Mouse (Mus musculus) thymus, adult 2 months (tissue): ENCODE data around the gene Hacd1. TPM values are rescaled to one million over a fixed set of nuclear protein-coding genes. Genes with fewer than 3 reads are reported as not detected.

ENCODE experiments used
- DNase-seq: peaks from one replicate; pipeline ENCODE4 v3.0.0; 2021
- H3K27ac ChIP-seq: fragments of 200-500 bp; 2 replicates; pipeline ENCODE4 v1.5.1; 2012; ENCODE audit warnings: low read length, control low read depth; ENCODE audit not compliant: control insufficient read depth, insufficient read depth
- H3K27me3 ChIP-seq: fragments of 200-500 bp; 2 replicates; pipeline ENCODE4 v1.6.1; 2012; ENCODE audit warnings: mild to moderate bottlenecking, low read length, moderate library complexity, mixed read lengths; ENCODE audit not compliant: control insufficient read depth, insufficient read depth
- H3K36me3 ChIP-seq: fragments of 200-500 bp; 2 replicates; pipeline ENCODE4 v1.6.1; 2012; ENCODE audit warnings: mild to moderate bottlenecking, low read length, moderate library complexity; ENCODE audit not compliant: control insufficient read depth, insufficient read depth
- H3K4me1 ChIP-seq: fragments of 200-500 bp; replicated peaks from 2 replicates; pipeline ENCODE4 v1.6.1; 2012; ENCODE audit warnings: low read length; ENCODE audit not compliant: control insufficient read depth, insufficient read depth
- H3K4me3 ChIP-seq: fragments of 200-500 bp; 2 replicates; pipeline ENCODE4 v1.5.1; 2012; ENCODE audit warnings: mild to moderate bottlenecking, low read length, control low read depth, moderate library complexity; ENCODE audit not compliant: control insufficient read depth, insufficient read depth
- CTCF ChIP-seq: fragments of 200-500 bp; IDR thresholded peaks from 2 replicates; pipeline ENCODE4 v1.5.1; 2012; ENCODE audit warnings: mild to moderate bottlenecking, control low read depth, low read length, moderate library complexity, borderline replicate concordance; ENCODE audit not compliant: control insufficient read depth, poor library complexity, insufficient read depth; ENCODE audit errors: extremely low read depth
- POLR2A ChIP-seq: fragments of 200-500 bp; IDR thresholded peaks from 2 replicates; pipeline ENCODE4 v1.6.1; 2012; ENCODE audit warnings: mild to moderate bottlenecking, low read length, control low read depth, moderate library complexity; ENCODE audit not compliant: control insufficient read depth, poor library complexity, insufficient read depth; ENCODE audit errors: extremely low read depth
- WGBS: fragments of 180-500 bp; shearing (Covaris S2); methylation state at CpG from one replicate; pipeline ENCODE4 v1.1.7; 2018; 5-methylcytosine and 5-hydroxymethylcytosine counted together
- polyA plus RNA-seq: library from polyadenylated mRNA; depleted of rRNA; stranded (reverse); fragments of >200 nt; gene quantifications from 2 replicates; pipeline ENCODE4 v1.2.3, GENCODE M21; 2012

The Hacd1 gene
- polyA plus RNA-seq, 1 experiment: 20.7 TPM

DNA sequence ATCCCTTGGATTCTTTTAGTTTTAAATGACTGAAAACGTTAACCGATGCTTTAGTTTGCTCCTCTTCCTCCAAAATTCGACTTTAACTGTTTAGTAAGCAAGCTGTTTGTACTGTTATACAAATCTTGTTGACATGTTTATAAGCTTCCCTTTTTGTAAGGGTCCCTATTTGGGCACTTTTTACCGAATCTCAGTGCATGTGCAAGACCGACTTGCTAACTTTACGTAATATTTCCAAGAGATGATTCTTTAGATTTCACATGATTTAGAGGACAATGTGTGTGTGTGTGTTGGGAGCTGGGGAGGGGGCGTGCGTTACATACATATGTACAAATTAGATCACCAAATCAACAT, 17.1 kb upstream of the Hacd1 start:
- TF ChIP-seq CTCF (no peak), POLR2A (no peak)
- H3K36me3 ChIP-seq: no peaks in the 10 kb centered on the region
- no peak overlapping the region for H3K4me3 ChIP-seq
- WGBS: 18% methylated on average over 8 of the region's 8 CpGs
- no peak overlapping the region; the same call in 1 of the 2 replicates for H3K27ac ChIP-seq
- H3K4me1 ChIP-seq: peaks cover 2% of the 10 kb centered on the region; the same call in 1 of the 2 replicates
- DNase-seq: no peak
- H3K27me3 ChIP-seq: no peaks in the 10 kb centered on the region

DNA sequence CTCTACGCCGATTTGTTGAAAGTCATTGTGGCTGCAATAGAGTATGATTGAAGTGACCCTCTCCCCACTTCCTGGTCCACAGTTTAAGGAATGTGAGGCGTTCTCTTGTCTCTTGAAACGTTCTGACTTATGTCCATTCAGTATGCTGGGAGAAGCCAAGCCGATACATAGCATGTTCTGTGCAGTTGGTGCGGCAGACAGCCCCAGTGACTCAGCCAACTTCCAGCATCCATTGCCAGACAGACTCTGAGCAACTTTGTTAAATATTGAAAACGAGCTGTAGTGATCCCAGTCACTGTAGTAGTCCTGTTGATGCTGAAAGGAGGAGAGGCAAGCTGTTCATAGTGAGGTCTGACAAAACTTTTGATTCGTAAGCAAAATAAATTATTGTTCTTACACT, 14.5 kb upstream of the Hacd1 start:
- H3K36me3 ChIP-seq: no peaks in the 10 kb centered on the region
- DNase-seq: no peak
- WGBS: 90% methylated on average over 8 of the region's 8 CpGs
- H3K4me1 ChIP-seq: peaks cover 2% of the 10 kb centered on the region; the same call in 1 of the 2 replicates
- TF ChIP-seq CTCF: no peak
- no peak for TF ChIP-seq POLR2A
- no peak overlapping the region for H3K4me3 ChIP-seq
- H3K27ac ChIP-seq: no peak overlapping the region
- no peaks in the 10 kb centered on the region for H3K27me3 ChIP-seq

DNA sequence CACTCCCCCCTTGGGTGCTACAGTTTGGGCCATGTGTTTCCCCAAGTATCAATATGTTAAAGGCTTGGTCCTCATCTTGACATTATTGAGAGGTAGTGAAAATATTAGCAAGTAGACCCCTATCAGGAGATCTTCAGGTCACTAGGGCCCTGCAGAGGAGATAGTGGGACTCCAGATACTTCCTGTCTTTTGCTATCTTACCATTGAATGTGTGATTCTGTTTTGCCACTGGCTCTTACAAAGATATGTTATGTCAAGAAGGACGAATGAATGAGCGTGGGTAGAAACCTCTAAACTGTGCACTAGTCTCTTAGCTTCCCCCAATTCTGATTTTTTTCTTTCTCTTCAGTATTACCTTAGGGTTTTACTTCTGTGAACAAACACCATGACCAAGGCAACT, 13.1 kb upstream of the Hacd1 start:
- WGBS: 90% methylated on average over 2 of the region's 2 CpGs
- H3K4me3 ChIP-seq: no peak overlapping the region
- H3K27ac ChIP-seq: no peak overlapping the region
- no peaks in the 10 kb centered on the region for H3K36me3 ChIP-seq
- no peak for DNase-seq
- H3K4me1 ChIP-seq: no peaks in the 10 kb centered on the region
- H3K27me3 ChIP-seq: no peaks in the 10 kb centered on the region
- TF ChIP-seq CTCF (no peak), POLR2A (no peak)

DNA sequence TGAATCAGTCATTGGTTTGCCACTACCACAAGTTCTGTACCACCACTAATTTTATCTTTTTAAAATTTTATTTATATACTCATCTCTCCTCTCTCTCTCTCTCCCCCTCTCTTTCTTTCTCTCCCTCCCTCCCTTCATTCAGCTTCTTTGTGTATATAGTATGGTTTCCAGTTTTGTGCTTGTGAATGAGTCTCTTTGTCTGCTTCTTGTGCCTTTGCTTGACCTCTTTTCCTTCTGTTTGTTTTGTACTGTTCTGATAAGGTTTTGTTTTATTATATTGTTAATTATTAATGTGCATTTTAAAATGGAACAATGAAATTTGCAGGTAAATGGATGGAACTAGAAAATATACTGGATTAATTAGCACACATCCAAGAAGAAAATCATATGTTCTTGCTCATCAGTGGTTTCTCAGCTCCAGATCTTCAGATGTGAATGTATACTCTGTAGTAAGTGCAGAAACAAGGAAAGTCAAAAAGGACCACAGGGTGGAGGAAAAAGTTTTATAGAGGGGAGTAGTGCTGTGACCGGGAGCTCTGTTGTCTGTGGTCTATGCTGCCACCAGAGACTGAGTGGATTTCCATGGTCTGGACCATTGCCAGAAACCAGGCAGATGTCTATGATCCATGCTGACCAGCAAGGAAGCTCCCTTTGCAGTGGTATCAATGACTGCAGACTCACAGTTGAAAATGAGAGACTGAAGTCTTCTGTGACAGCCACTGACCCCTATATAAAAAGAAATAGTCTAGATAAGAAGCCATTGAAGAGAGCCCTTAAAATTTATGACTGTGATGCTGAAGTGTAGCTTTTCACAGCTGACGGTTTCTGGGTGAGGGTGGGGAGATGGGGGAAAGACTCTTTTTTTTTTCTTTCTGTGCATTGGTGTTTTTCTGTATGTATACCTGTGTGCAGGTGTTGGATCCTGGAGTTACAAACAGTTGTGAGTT, 10.0 kb upstream of the Hacd1 start:
- 70% methylated on average over 2 of the region's 2 CpGs for WGBS
- no peak for DNase-seq
- no peak overlapping the region for H3K4me3 ChIP-seq
- no peaks in the 10 kb centered on the region for H3K27me3 ChIP-seq
- H3K4me1 ChIP-seq: no peaks in the 10 kb centered on the region
- TF ChIP-seq CTCF (no peak), POLR2A (no peak)
- H3K36me3 ChIP-seq: no peaks in the 10 kb centered on the region
- H3K27ac ChIP-seq: no peak overlapping the region

DNA sequence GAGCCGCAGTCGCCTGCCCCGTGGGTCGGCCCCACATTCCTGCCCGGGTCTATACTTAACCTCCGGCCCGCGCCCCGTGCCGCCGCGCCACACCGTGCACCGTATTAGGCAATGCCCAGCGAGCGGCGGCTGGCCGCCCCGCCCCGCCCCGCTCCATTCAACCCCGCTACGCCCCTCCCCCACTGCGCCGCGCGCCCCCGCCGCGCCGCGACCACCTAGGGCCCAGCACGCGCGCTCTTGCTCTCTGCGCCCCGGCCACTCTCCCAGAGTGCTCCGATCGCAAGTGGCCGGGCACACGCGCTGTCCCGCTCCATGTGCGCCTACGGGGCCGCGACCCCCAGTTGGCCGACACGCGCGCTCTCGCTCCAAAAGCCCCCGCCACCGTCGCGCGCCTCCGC, 768 bp downstream of the Hacd1 start:
- H3K4me1 ChIP-seq: peaks cover 13% of the 10 kb centered on the region
- WGBS: 1% methylated on average over 55 of the region's 58 CpGs
- no peaks in the 10 kb centered on the region for H3K36me3 ChIP-seq
- H3K27me3 ChIP-seq: no peaks in the 10 kb centered on the region
- no peak overlapping the region for H3K27ac ChIP-seq
- no peak for DNase-seq
- TF ChIP-seq POLR2A (no peak), CTCF (no peak)
- peak overlapping the region; percentile 79 for H3K4me3 ChIP-seq

DNA sequence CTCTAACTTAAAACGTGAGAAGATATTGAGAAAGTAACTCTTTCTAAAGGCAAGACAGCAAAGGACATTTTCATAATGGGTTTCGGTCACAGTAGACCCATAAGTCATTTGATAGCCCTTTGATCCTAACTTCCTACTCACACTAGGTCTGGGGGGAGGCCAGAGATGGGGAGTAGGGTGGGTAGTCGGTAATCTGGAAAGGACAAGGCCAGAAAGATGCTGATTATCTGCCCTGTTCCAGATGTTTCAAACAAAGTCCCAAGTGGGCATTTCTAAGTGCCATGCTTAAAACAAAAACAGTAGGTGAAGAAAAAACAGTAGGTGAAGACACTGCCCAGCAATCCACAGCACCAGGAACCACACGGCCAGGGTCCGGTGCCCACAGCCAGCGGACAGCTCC, 1.2 kb downstream of the Hacd1 start:
- H3K4me1 ChIP-seq: peaks cover 13% of the 10 kb centered on the region
- H3K4me3 ChIP-seq: peak overlapping the region; percentile 79
- 13% methylated on average over 6 of the region's 6 CpGs for WGBS
- H3K27me3 ChIP-seq: no peaks in the 10 kb centered on the region
- TF ChIP-seq CTCF (no peak), POLR2A (no peak)
- DNase-seq: no peak
- H3K36me3 ChIP-seq: no peaks in the 10 kb centered on the region
- no peak overlapping the region for H3K27ac ChIP-seq

DNA sequence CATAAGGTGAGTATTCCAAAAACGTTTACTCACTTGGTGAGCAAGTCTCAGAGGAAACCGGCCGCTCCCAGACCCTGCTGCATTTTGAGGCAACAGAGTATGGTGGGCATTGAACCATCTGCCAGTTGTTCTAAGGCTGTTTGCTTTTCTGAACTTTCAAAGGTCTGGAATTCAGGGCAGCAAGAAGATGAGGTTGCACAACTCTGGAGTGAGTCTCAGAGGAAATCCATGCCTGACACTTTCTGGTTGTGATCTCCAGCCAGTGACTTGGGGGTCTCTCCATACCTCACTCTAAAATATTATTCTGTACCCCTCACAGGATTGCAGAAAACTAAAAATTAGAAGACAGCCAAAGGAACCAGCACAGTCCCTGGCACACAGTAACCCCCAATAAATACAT, 1.8 kb downstream of the Hacd1 start:
- 77% methylated on average over 3 of the region's 3 CpGs for WGBS
- Histone ChIP-seq H3K4me3 (no peak overlapping the region), H3K36me3 (no peaks in the 10 kb centered on the region), H3K27me3 (no peaks in the 10 kb centered on the region), H3K4me1 (peaks cover 13% of the 10 kb centered on the region), H3K27ac (no peak overlapping the region)
- DNase-seq: no peak
- TF ChIP-seq CTCF: no peak
- no peak for TF ChIP-seq POLR2A
